9 mouse cellular contexts compared by ENCODE assay signal in the genomic region with DNA sequence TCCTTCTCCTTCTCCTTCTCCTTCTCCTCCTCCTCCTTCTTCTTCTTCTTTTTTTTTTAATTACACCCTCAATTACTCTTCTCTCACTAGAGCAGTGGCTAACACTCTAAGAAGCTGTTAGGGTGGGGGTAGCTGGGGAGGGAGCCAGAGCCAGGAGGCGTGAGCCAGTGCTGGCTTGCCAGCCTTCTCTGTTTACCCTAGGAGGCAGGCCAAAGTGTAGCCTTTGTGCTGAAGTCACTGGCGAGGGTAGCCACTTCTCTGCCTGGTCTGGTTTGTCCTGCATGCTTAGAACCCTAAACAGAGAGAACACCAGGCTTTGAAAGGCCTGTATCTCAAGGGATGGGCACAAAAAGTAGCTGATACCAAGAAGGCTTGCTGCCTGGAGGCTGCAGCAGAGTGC. TPM values are rescaled to one million over a fixed set of nuclear protein-coding genes. Genes with fewer than 3 reads are reported as not detected.
DNase-seq lines count a peak whose midpoint lies in the region; ATAC-seq lines count a peak whose summit lies in the region.
"Had no signal": no experiment of that assay in that cellular context is flagged by ENCODE, and none has a peak within 500 bp of the region (broad histone marks: within the 10 kb centered on the region; RNA-seq: fewer than 3 reads in every experiment).

No protein-coding gene starts in this region.

- peak; percentile 71 for ATAC-seq in liver, embryonic 16.5 days (ENCODE audit: low read depth)

- H3K4me3 ChIP-seq in liver, embryonic 16.5 days (ENCODE audit: low read depth, low read length) = no peak overlapping the region
- H3K4me3 ChIP-seq: neural tube, embryonic 12.5 days had no signal

- peaks cover 6% of the 10 kb centered on the region for H3K4me1 ChIP-seq in liver, embryonic 16.5 days (ENCODE audit: control insufficient read depth, low read depth, low read length)
- H3K4me1 ChIP-seq: neural tube, embryonic 12.5 days had no signal

- no peak overlapping the region for H3K4me2 ChIP-seq in liver, embryonic 16.5 days (ENCODE audit: low read depth, low read length)
- H3K4me2 ChIP-seq: neural tube, embryonic 12.5 days had no signal

- H3K9me3 ChIP-seq in liver, embryonic 16.5 days (replicated peaks; ENCODE audit: control insufficient read depth, low read length) = no peaks in the 10 kb centered on the region
- H3K9me3 ChIP-seq: neural tube, embryonic 12.5 days had no signal

- H3K36me3 ChIP-seq in liver, embryonic 16.5 days (ENCODE audit: control insufficient read depth, insufficient read depth) = no peaks in the 10 kb centered on the region
- H3K36me3 ChIP-seq: neural tube, embryonic 12.5 days had no signal

- H3K9ac ChIP-seq in liver, embryonic 16.5 days (ENCODE audit: low read depth, low read length) = no peak overlapping the region
- H3K9ac ChIP-seq: neural tube, embryonic 12.5 days had no signal

- 35% methylated on average over 2 of the region's 2 CpGs for WGBS in liver, embryonic 16.5 days (ENCODE audit: insufficient replicate concordance)

- no peaks in the 10 kb centered on the region for H3K27me3 ChIP-seq in liver, embryonic 16.5 days (ENCODE audit: control insufficient read depth, insufficient read depth, low read depth, low read length)
- H3K27me3 ChIP-seq: neural tube, embryonic 12.5 days had no signal

- intact Hi-C loops in left cerebral cortex, postnatal 4 days (cut with DNase I) = no loop called here
- intact Hi-C loops in left cerebral cortex, postnatal 36 days (cut with DNase I) = no loop called here

- H3K27ac ChIP-seq in liver, embryonic 16.5 days (ENCODE audit: low read length) = no peak overlapping the region
- H3K27ac ChIP-seq: neural tube, embryonic 12.5 days had no signal

- DNase-seq in cerebellum, postnatal 10 days = peak; percentile 36 to 54
- no peak for DNase-seq in cerebellum, adult 18-20 months
- peak; percentile 26 for DNase-seq in left cerebral cortex, postnatal 4 days
- no peak for DNase-seq in left cerebral cortex, postnatal 36 days (ENCODE audit: low spot score in 2 of 2)
- DNase-seq in urinary bladder, postnatal 14 days (ENCODE audit: low spot score) = peak; percentile 50
- no peak for DNase-seq in layer of hippocampus, adult 18-20 months (ENCODE audit: low spot score in 2 of 2)
- DNase-seq in ovary, postnatal 36 days (ENCODE audit: low spot score) = no peak

RNA-seq across cellular contexts. Expression of a gene that starts 19.7 kb away (rescaled TPM):
- total RNA-seq in left cerebral cortex, postnatal 4 days (2021) = 1 to 10 TPM; 1.0 to 1.1 TPM
- 1 to 10 TPM; 1.1 to 1.2 TPM for total RNA-seq in left cerebral cortex, postnatal 36 days (2021)
- polyA plus RNA-seq in liver, embryonic 16.5 days (2015; fragmentation: Nextera tagmentation; extraction: Ambion mirVana) = 1.9 and 2.2 TPM in 2 replicates
- total RNA-seq in layer of hippocampus, adult 18-20 months (2021) = 1 to 10 TPM; 1.0 to 1.3 TPM

Comparison
In these comparisons a context has a peak if more than half of its experiments do, and no peak if none do; other contexts are left out.
1. DNase-seq: peak in cerebellum, postnatal 10 days (2 of 2), left cerebral cortex, postnatal 4 days (single experiment) and urinary bladder, postnatal 14 days (single experiment); none in cerebellum, adult 18-20 months (0 of 2), left cerebral cortex, postnatal 36 days (0 of 2), layer of hippocampus, adult 18-20 months (0 of 2) and ovary, postnatal 36 days (single experiment).